Mouse (Mus musculus) testis, adult 2 months (tissue): Measurements from ENCODE around the gene Zfp318. TPM values are rescaled to one million over a fixed set of nuclear protein-coding genes. Genes with fewer than 3 reads are reported as not detected.

Experiments
- H3K27ac ChIP-seq: fragments of 200-500 bp; 2 replicates; pipeline ENCODE4 v1.5.1; 2012; ENCODE audit warnings: low read depth, low read length; ENCODE audit not compliant: control insufficient read depth, insufficient read depth
- H3K27me3 ChIP-seq: fragments of 200-500 bp; 2 replicates; pipeline ENCODE4 v1.6.1; 2012; ENCODE audit warnings: mild to moderate bottlenecking, low read length, moderate library complexity; ENCODE audit not compliant: control insufficient read depth, insufficient read depth
- H3K36me3 ChIP-seq: fragments of 200-500 bp; 2 replicates; pipeline ENCODE4 v1.6.1; 2012; ENCODE audit warnings: mild to moderate bottlenecking, low read length; ENCODE audit not compliant: control insufficient read depth, insufficient read depth
- H3K4me1 ChIP-seq: fragments of 200-500 bp; 2 replicates; pipeline ENCODE4 v1.6.1; 2012; ENCODE audit warnings: low read length; ENCODE audit not compliant: control insufficient read depth, insufficient read depth
- H3K4me3 ChIP-seq: fragments of 200-500 bp; 2 replicates; pipeline ENCODE4 v1.5.1; 2012; ENCODE audit warnings: low read depth, mild to moderate bottlenecking, low read length, moderate library complexity, mixed read lengths; ENCODE audit not compliant: control insufficient read depth
- CTCF ChIP-seq: fragments of 200-500 bp; IDR thresholded peaks from 2 replicates; pipeline ENCODE4 v1.5.1; 2012; ENCODE audit warnings: low read depth, mild to moderate bottlenecking, inconsistent platforms, low read length, moderate library complexity; ENCODE audit not compliant: control insufficient read depth, insufficient read depth, insufficient replicate concordance
- POLR2A ChIP-seq: fragments of 200-500 bp; IDR thresholded peaks from 2 replicates; pipeline ENCODE4 v1.6.1; 2012; ENCODE audit warnings: low read depth, mild to moderate bottlenecking, inconsistent platforms, low read length, moderate library complexity; ENCODE audit not compliant: control insufficient read depth
- polyA plus RNA-seq: library from polyadenylated mRNA; depleted of rRNA; stranded (reverse); fragments of >200 nt; gene quantifications from 2 replicates; pipeline ENCODE4 v1.2.3, GENCODE M21; 2012

Gene Zfp318
- polyA plus RNA-seq, 1 experiment, result 73.7 TPM

- no peak for TF ChIP-seq CTCF
- no peak for TF ChIP-seq POLR2A
Measured at GRCm38 (mm10) chr17:46393012-46393411, 9.5 kb downstream of the Zfp318 start.

GRCm38 (mm10) chr17:46394631-46395030 lies 11.1 kb downstream of the Zfp318 start:
- H3K36me3 ChIP-seq, result peaks cover 6% of the 10 kb centered on the region
- no peak for TF ChIP-seq CTCF
- TF ChIP-seq POLR2A, result no peak
- no peaks in the 10 kb centered on the region for H3K27me3 ChIP-seq
- no peak overlapping the region for H3K27ac ChIP-seq
- H3K4me3 ChIP-seq, result no peak overlapping the region
- H3K4me1 ChIP-seq, result no peaks in the 10 kb centered on the region

More at GRCm38 (mm10) chr17:46393012-46393411, 9.5 kb downstream of the Zfp318 start:
- no peak overlapping the region for H3K27ac ChIP-seq
- H3K27me3 ChIP-seq, result no peaks in the 10 kb centered on the region
- no peak overlapping the region for H3K4me3 ChIP-seq
- H3K36me3 ChIP-seq, result peaks cover 1% of the 10 kb centered on the region
- no peaks in the 10 kb centered on the region for H3K4me1 ChIP-seq

- H3K27me3 ChIP-seq, result no peaks in the 10 kb centered on the region
- H3K27ac ChIP-seq, result no peak overlapping the region
- H3K4me1 ChIP-seq, result no peaks in the 10 kb centered on the region
- H3K4me3 ChIP-seq, result no peak overlapping the region
- TF ChIP-seq POLR2A (no peak), CTCF (no peak)
- peaks cover 11% of the 10 kb centered on the region for H3K36me3 ChIP-seq
Measured at GRCm38 (mm10) chr17:46408478-46408877, 24.9 kb downstream of the Zfp318 start.

DNA sequence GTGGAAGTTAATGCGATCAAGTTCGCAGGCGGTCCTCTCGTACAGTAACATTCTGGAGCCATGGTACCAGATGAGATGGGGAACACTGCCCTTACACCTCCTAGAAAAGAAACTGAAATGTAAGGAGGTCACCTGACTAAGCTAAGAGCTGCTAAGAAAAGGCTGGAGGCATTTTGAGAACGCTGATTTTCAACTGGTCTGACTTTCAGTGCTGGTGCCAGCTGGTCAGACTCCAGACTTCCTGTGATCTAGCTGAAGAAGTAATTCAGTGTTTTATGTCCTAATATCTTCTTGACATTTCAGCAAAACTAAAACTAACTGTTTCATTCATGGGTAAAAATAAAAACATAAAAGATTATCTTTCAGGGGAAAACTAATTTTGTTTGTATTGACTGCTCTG lies 35.1 kb downstream of the Zfp318 start:
- no peak overlapping the region for H3K4me3 ChIP-seq
- no peaks in the 10 kb centered on the region for H3K27me3 ChIP-seq
- H3K4me1 ChIP-seq, result no peaks in the 10 kb centered on the region
- TF ChIP-seq CTCF (no peak), POLR2A (no peak)
- H3K27ac ChIP-seq, result no peak overlapping the region
- peaks cover 4% of the 10 kb centered on the region for H3K36me3 ChIP-seq

DNA sequence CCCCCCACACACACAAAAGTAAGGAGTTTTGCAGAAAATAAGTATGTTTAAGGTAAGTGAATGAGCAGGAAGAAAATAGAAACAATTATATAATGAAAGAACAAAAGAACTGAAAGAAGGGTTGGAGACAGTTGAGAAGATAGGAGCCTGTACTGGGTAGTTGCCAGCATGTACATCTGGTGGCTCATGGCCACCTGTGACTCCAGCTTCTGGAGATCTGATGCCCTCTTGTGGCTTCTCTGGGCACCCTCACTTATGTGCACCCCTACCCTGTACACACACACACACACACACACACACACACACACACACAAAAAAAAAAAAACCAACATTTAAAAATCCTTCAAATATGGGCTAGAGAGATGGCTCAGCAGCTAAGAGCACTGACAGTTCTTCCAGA lies 36.2 kb downstream of the Zfp318 start:
- H3K4me1 ChIP-seq, result no peaks in the 10 kb centered on the region
- H3K36me3 ChIP-seq, result no peaks in the 10 kb centered on the region
- TF ChIP-seq CTCF, result no peak
- no peak for TF ChIP-seq POLR2A
- H3K4me3 ChIP-seq, result no peak overlapping the region
- no peaks in the 10 kb centered on the region for H3K27me3 ChIP-seq
- H3K27ac ChIP-seq, result no peak overlapping the region

- TF ChIP-seq CTCF (no peak), POLR2A (no peak)
- Histone ChIP-seq H3K27ac (no peak overlapping the region), H3K36me3 (peaks cover 2% of the 10 kb centered on the region), H3K4me3 (no peak overlapping the region), H3K4me1 (no peaks in the 10 kb centered on the region), H3K27me3 (no peaks in the 10 kb centered on the region)
Measured at GRCm38 (mm10) chr17:46426496-46426895, 43.0 kb downstream of the Zfp318 start.

GRCm38 (mm10) chr17:46428761-46429414 lies 45.4 kb downstream of the Zfp318 start, which contains the start of gene Crip3:
Gene Crip3 (plus strand): TSS chr17:46428926.
- H3K4me3 ChIP-seq, result no peak within 1 kb of the TSS
- no peak for TF ChIP-seq POLR2A
- no peak for TF ChIP-seq CTCF
- H3K4me1 ChIP-seq, result peaks cover 2% of the 10 kb centered on the region; the same call in 1 of the 2 replicates
- no peak within 1 kb of the TSS for H3K27ac ChIP-seq
- peaks cover 2% of the 10 kb centered on the region for H3K36me3 ChIP-seq
- no peaks in the 10 kb centered on the region for H3K27me3 ChIP-seq
